Mouse (Mus musculus) embryonic facial prominence, embryonic 12.5 days (tissue): ENCODE results near the gene Parp14. TPM values are rescaled to one million over a fixed set of nuclear protein-coding genes. Genes with fewer than 3 reads are reported as not detected.

Source experiments
- polyA plus RNA-seq: library from polyadenylated mRNA; unstranded; fragments of >200 nt; fragmentation: Nextera tagmentation; extraction: Ambion mirVana; gene quantifications from 2 replicates; pipeline ENCODE4 v1.2.1, GENCODE M21; 2016

Parp14 gene
- polyA plus RNA-seq, 1 experiment from 2014 or later: 0.50 TPM

Other genes starting within 250 kb of the Parp14 start
- gene Dirc2, start 102.2 kb downstream of the Parp14 start, polyA plus RNA-seq: 24.8 and 25.9 TPM in 2 replicates
- gene Hspbap1, start 101.2 kb downstream of the Parp14 start, polyA plus RNA-seq: 23.1 and 23.5 TPM in 2 replicates
- 3.2 and 4.1 TPM in 2 replicates for gene Parp9, start 66.9 kb upstream of the Parp14 start, polyA plus RNA-seq
- gene Dtx3l, start 67.6 kb upstream of the Parp14 start, polyA plus RNA-seq: 2.2 and 3.0 TPM in 2 replicates
- gene Kpna1, start 107.2 kb upstream of the Parp14 start, polyA plus RNA-seq: 53.6 and 55.5 TPM in 2 replicates
- 14.1 and 14.2 TPM in 2 replicates for gene Wdr5b, start 169.6 kb upstream of the Parp14 start, polyA plus RNA-seq
- gene Fam162a, start 200.1 kb upstream of the Parp14 start, polyA plus RNA-seq: 311 and 320 TPM in 2 replicates
- 86.1 and 88.3 TPM in 2 replicates for gene Ccdc58, start 200.1 kb upstream of the Parp14 start, polyA plus RNA-seq